Mouse (Mus musculus) erythroid progenitor cell, adult 5-6 weeks (primary cell): ENCODE data around the gene Trpm3. TPM values are rescaled to one million over a fixed set of nuclear protein-coding genes. Genes with fewer than 3 reads are reported as not detected.

Experiments used
- ATAC-seq: replicated peaks from 2 replicates; pipeline ENCODE4 v1.8.0; 2016; ENCODE audit warnings: moderate number of reproducible peaks, mild to moderate bottlenecking, moderate TSS enrichment, inconsistent platforms; ENCODE audit not compliant: poor library complexity, low FRiP score, severe bottlenecking
- total RNA-seq, 2 experiments: library from RNA; stranded (forward) in 1 of 2; stranded (reverse) in 1 of 2; fragments of 150-400 nt in 1 of 2; fragments of 186-747, 209-891 nt in 1 of 2; gene quantifications; 2 replicates each; pipeline versions ENCODE4 v1.2.3 to v1.2.4; 2015 to 2017; ENCODE audit warnings: low replicate concordance in 2 of 2

Gene Trpm3
- total RNA-seq, 2 experiments from 2014 or later, result not detected

DNA sequence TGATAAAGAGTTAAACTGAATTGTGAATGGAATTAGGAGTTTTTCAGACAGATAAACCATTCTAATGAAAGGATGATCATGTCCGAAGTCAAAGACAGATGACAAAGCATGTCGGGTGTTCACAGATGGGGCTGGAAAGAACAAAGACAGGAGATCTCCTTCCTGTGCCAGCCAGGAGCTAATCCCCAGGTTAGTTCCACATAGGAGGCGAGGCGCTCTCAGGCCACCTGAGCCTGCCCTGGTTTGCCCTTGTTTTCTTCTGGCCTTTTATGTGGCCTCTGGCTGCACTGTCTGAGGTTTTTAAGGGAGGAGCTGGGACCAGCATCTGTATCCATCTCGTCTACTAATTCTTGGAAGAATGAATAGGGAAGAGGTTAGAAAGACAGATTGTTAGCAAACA lies 801.0 kb downstream of the Trpm3 start:
- no peak for ATAC-seq

GRCm38 (mm10) chr19:22940487-22940886 lies 801.6 kb downstream of the Trpm3 start:
- no peak for ATAC-seq

DNA sequence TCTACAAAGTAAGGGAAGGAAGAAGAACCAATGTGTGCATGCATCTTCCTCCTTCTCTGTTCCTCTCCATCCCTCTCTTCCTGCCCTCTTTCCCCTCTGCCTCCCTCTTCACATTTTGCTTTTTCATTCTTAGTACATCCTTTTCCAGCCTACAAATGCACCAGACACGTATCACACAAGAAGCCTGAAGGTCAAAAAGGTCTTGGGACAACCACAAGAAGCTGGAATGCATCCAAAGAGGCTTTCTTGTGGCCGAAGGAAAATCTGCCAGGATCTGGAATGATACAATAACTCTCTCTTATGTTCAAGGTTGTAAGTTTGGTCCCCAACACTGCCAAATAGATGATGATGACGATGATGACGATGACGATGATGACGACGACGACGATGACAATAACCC lies 802.1 kb downstream of the Trpm3 start:
- ATAC-seq, result no peak

- ATAC-seq, result no peak
These were observed 813.6 kb downstream of the Trpm3 start for GRCm38 (mm10) chr19:22952480-22952879.

DNA sequence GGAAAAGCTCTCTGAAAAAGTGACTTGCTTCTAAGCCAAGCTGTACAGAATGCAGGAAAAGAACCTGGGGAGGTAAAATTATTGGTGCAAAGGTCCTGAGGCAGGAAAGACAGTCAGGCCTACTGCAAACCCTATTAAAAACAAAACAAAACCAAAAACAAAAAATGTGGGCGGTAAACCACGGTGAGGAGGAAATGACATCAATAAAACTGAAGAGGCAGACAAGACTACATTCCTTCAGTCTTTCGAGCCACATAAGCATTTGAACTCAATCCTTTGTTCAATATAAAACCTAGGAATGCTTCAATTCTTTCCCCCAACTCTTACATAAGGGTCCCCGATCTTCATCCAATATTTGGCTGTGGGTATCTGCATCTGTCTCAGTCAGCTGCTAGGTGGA lies 814.3 kb downstream of the Trpm3 start:
- ATAC-seq, result no peak

DNA sequence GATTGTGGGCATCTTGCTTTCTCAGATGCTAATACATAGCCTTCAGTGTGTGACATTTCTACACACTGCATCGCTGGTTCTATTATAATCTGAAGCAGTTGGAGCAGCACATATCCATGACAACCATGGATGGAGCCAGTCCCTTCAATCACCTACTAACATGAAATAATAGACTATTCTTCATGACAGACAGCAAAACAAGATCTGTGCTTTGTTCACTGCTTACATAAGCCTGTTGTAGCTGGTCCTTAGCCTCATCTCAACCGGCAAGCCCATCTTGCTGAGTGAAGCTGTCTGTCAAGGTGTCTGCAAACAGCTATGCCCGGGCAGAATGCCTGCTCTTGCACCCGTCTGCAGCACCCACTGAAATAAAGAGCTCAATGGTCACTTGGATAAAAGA lies 819.6 kb downstream of the Trpm3 start:
- ATAC-seq, result no peak

DNA sequence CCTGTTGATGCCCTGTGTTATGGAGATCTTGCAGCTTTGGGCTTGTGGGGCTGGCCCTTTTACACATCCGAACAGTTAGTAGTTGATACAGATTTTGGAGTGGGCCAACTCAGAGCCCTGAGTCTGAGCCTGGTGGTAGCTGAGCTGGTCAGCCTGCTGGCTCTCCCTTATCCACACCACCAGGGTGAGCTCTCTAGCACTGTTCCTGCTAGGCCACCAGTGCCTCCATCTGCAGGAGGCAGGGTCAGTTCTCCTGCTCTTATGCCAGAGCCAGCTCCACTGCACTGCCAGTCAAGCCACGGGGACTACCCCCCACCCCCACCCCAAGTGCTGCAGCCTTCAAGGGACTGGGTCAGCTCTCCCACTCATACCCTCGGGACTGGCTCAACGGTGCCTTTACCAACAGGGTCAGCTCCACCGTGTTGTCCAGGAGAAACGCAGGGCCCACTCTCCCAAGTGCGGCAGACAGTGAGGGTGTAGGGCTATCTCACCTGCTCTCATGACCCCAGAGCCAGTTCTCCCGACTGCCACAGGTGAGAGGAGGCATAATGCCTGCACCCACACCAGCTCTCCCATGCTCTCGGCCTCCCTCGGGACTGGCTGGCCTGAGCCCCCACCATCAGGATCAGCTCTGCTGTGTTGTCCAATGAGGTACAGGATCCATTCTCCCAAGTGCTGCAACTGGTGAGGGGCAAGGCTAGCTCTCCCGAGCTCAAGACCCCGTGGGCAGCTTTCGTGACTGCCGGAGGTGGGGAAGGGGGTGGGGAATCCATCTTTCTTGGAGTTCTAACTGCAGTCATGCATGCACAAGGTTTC lies 821.8 kb downstream of the Trpm3 start:
- no peak for ATAC-seq

- no peak for ATAC-seq
These were observed 823.3 kb downstream of the Trpm3 start for GRCm38 (mm10) chr19:22962001-22962708.

GRCm38 (mm10) chr19:22962731-22963130 lies 823.9 kb downstream of the Trpm3 start:
- no peak for ATAC-seq

DNA sequence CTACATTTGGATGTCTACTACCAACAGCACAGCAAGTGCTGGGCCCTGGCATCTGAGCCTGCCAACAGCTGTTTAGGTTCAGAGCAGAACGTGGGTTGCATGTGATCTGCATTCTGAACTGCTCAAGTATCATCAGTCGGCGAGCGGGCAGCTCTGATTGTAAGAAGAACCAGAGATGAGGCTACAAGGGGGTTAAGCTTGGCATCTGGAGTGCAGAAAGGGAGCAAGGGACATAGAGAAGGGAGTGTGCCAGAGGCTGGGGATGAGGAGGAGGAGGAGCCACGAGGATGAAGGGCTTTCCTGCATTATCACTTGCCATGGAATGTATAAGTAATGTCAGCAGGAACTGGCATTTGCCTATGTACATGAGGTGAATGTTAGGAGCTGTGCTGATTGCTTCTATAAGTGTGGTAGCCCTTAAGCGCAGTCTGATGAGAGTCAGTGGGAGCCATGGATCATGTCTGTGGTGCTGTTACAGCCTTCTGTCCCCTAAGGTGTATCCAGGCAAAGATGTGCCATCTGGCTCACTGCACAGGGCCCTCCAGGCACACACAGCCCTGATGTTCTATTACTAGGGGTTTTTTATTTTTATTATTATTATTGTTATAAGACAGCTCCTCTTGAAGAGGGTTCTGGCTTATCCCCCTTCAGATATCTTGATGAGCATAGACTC lies 825.0 kb downstream of the Trpm3 start:
- ATAC-seq, result no peak

GRCm38 (mm10) chr19:22965470-22965869 lies 826.6 kb downstream of the Trpm3 start:
- no peak for ATAC-seq

- no peak for ATAC-seq
These were observed 834.4 kb downstream of the Trpm3 start for GRCm38 (mm10) chr19:22973294-22973693.

DNA sequence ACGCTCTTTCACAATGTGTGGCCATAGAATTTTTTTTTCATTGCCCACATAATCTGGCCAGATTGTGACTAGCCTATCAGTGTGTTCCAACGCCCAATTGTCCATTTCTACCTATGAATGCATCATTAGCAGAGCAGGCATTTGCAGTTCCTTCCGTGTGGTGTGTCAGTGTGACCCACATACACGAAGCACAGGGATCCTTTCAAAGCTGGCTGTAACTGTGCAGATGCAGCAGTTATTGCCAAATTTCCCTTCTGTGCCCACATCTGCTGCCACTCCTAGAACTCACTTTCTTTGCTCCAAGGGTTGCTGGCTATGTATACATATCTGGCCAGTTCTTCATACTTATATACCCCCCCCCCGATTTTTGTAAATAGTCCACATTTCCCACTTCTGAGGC lies 834.9 kb downstream of the Trpm3 start:
- no peak for ATAC-seq

DNA sequence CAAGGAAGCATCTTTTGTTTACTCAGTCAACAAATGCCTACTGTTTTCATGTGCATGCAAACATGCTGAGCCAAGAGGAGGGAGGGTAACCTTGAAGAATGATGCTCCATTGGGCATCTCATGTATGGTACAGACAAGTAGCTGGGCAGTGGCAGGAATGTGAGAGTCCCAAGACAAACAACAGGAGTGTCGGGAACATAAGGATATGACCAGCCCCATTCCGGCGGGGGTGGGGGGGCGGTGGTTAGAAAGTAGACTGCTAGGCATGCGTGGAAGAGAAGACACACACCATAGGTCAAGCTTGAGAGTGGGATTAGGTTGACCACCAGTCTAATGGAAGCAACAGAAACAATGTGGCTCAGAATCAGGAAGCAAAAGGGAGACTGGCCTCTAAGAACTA lies 837.0 kb downstream of the Trpm3 start:
- no peak for ATAC-seq

DNA sequence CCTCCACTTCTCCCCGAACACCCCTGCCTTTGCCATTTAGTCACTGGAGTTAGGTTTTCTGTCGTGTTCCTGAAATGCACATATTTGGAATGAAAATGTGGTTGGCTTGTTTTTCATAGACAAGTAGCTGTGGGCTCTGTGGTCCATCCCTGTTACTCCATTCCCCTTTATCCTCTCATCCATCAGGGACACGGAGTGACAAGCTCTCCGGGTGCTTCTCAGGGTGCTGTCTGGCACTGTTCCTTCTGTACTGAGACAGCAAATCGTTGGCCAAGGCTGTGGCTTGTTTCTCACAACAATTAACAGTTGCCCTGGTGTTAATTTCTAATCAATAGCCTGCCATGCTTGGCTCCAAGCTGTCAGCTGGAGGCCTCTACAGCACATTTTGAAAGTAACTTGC lies 838.7 kb downstream of the Trpm3 start:
- no peak for ATAC-seq

GRCm38 (mm10) chr19:22978763-22979162 lies 839.9 kb downstream of the Trpm3 start:
- no peak for ATAC-seq

GRCm38 (mm10) chr19:22979191-22979590 lies 840.3 kb downstream of the Trpm3 start:
- no peak for ATAC-seq

- no peak for ATAC-seq
These were observed 849.1 kb downstream of the Trpm3 start for GRCm38 (mm10) chr19:22987914-22988313.

GRCm38 (mm10) chr19:22993946-22994345 lies 855.1 kb downstream of the Trpm3 start:
- no peak for ATAC-seq

DNA sequence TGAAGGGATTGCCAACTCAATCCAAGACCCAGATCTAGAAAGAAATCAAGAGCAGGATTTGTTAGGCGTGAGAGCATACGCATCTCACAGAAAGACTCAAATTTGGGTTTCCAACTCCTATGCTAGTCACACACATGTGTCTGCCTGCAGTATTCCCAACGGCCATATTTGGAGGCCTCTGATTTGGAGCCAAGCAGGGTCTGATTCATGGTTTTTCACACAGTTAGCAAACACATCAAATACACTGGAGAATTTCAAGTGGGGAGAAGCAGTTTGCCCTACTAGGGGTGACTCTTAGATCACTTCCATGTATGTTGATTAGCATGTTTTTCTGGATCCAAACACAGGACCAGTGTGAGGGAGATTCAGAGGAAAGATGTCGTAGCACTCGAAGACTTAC lies 855.7 kb downstream of the Trpm3 start:
- ATAC-seq, result no peak

GRCm38 (mm10) chr19:23000293-23000692 lies 861.4 kb downstream of the Trpm3 start:
- no peak for ATAC-seq
